Mouse (Mus musculus) retina, embryonic 14.5 days (tissue): ENCODE measurements around the gene Hoxa6.
A peak's percentile ranks its signal among the peaks of the same experiment; 100 is the strongest.

Source experiments
- DNase-seq: peaks from one replicate; pipeline ENCODE4 v3.0.0-alpha.2; 2015; ENCODE audit warnings: low spot score

The Hoxa6 gene

DNA sequence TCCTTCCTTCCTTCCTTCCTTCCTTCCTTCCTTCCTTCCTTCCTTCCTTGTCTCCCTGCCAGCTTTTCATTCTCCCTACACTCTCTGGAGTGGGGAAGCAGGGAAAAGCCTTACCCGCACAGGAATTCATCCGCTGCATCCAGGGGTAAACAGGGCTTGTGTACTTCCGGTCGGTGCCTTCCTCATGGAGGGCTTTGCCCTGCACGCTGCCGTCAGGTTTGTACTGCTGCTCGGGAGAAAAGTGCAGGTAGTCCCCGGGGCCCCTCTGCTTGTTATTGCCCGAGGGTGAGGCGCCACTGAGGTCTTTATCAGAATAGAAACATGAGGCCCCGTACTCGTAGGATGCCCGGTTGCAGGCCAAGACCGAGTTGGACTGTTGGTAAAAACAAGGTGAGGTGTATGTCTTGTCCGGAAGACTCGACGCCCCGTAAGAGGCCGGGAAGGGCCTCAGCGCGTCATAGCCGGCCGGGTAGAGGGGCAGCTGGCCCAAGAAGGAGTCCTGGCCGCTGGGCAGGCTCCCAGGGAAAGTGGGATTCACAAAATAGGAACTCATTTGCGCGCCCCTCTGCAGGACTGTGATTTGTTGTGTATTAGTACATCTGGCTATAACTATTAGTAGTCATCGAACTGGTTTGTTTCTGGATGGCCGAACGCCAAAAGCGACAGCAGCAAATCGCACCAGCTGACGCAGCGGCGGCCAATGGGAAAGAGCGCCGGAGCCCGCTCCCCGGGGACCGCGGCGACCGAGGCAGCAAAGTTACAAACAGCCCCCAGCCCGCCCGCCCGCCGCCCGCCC is at the start of gene Hoxa6:
Gene Hoxa6 (minus strand): TSS at position 651 of the 796 bp plus-strand sequence.
- no peak for DNase-seq

DNA sequence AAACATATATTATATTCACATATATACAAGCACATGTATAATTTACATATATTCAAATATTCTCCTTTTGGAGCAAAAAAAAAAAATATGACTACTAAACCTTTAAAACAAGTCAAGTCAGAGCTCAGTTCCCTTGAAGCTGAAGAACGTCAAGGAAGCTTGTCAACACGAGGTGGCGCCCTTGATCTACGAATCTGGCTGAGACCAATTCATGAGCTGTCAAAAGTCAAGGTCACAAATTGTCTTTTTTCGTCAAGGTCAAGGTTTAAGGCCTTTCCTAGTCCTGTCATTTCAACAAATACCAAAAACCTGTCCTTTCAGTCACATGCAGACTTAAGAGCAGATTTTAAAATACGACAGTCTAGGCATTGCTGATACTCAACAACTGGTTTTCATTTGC is 48.4 kb upstream of the Hoxa6 start:
- DNase-seq, result peak; percentile 92

DNA sequence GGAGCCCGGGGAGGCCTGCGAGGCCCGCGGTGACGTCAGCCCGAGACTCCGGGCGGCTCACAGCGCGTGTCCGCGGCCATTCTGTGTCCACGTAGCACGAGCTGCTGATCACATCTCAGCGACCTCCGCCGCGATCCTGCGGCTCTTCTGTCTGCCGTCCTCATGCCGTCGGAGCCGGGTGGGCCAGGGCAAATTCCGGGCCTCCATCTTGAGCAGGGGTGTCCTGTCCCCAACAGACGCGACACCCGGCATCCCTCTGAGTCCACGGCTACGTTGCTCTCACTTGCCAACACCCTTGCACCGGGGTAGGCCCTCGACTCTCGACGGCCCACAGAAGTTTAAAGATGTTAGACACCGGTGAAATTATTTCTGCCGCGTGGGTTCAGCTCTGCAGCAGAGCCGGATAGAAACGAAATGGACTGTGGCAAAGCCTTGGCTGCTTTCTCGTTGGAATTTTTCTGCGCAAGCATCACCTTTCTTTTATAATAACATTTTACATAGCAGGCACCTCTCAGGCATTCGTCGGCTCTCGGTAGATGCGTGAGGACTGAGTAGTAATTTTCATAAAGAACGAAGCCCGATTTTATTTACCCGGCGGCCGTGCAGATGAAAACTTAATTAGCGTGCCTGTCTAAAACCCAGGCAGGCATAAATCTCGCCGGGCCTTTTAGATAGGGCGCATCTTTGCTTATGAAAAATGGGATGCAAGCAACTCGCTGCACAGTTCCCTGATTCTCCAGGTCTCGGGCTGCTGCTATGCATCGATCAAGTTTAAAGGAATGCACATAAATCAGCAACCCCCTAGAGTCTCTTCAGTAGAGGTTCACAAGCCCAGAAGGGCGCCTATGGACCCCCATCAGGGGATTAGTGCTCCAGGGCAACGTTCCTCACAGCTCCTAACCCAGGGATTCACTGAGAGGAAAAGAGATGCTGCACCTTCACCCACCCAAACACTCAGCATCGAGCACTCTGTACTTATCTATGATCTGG is 45.3 kb upstream of the Hoxa6 start:
- DNase-seq, result peak; percentile 53

DNA sequence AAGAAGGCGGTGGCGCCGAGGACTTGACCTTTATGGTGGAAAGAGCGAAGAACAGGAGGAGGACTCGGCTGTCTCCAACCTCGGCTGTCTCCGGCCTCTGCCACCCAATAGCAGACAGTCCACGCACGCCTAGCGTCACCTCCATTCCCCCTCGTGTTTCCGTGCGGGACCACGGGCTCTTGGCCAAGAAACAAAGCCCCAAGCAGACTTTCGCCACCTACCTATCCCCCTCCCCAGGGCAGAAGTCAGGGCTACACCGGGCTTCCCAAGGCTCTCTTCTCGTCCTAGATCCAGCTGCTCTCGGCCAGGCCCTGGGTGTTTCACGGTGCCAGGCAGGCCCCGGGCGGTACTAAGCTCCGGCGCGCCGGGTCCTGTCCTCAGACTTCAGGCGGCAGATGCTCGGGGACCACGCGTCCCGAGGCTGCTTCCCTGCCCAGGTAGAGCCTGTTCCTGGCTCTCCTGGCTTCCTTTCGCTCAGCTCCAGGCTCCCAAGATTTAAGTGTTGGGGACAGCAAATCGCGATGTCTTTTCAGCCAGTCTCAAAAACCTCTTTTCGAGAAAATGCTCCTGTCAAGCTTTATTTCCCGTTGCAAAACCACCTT is 44.4 kb upstream of the Hoxa6 start:
- DNase-seq, result no peak

DNA sequence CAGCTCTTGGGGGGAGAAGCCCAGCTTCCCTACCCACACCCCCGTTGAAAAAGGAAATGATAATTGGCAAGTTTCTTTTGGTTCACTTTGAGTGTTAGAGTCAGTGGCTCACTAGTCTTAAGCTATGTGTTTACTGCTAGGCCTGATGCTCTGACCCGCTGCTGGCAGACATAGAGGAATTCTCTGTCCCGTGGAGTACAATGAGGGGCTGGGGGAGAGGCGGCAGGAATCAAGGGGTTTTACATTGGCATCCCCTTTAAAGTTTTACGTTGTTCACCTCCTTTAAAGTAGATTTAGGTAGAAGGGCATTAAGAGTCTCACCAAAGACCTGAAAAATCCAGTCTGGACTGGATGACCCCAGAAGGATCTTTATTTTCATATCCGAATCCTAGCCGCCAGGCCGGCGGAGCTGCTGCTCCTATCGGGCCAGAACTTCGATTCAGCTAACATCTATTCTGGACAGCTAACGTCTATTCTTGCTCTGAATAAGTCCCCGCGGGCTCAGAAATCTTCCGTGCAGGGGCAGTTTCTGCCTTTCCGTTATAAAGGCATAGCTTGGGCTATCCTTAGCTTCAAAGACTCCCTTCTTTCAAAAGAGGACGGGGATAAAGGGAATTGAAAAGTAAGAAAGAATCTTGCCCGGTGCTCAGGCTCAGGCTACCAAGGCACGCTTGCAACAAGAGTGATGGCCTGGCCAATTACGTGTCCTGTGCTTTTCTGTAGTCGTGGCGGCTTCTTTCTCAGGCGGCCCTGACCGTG is 43.7 kb upstream of the Hoxa6 start:
- DNase-seq, result no peak

DNA sequence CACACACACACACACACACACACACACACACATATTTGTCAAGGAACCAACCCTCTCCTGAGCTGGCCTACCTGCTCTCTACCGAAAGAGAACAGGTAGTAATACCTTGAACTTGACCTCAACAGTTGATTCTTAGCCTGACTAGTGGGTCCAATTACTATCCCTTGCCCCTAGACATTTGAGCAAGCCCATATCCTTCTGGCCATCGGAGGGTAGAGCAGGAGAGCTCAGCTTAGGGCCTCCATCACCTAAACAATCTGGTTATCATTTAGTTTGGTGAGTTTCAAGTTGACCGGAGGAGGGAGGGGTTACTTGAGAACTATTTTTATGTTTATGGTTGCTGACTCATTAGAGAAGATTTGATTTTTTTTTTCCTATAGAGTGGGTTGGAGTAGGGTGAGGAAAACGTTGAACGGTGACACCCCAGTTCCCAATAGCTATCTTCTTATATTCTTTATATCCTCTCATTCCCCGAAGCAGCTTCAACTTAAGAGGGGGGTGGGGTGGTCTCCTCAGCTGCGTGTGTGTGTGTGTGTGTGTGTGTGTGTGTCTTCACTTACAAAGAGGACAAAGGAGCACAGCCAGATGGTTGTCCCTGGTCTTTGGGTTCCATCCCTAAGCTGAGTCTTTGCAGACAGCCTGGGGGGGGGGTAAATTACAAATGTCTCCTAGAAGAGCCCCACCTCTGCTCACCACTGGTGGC is 42.8 kb upstream of the Hoxa6 start:
- no peak for DNase-seq

DNA sequence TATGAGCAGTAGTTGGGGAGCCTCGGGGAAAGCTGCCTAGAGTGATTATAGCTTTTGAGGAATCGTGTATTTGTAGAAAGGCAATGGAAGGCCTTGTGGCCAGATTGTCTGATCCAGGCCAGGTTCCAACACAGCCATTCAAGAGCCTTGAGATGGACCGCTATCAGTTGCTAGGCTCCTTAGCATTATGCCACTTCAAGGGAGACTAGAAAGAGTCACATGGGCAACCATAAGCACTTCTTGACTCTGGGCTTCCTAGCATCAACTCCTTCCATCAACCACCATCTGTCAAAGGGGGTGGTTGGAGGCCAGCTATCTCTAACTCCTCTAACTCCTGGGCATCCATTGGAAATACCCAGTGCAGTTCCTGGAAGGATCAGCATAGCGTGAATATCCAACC is 41.3 kb upstream of the Hoxa6 start:
- no peak for DNase-seq

DNA sequence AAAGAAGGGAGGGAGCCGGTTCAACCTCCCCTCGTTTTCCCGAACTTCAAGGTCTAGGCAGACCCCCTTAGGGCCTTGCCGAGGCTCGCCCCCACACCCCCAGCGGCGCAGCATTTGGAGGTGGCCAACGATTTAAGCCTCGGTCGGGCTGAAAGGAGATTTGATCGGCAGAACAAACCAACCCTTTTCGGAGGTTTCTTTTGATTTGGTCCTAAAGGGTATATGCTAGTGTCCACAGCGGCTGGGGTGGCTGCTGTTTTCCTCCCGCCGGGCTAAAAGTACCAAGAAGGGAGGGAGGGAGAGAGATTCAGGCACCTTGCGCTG is 40.9 kb upstream of the Hoxa6 start:
- DNase-seq, result no peak

DNA sequence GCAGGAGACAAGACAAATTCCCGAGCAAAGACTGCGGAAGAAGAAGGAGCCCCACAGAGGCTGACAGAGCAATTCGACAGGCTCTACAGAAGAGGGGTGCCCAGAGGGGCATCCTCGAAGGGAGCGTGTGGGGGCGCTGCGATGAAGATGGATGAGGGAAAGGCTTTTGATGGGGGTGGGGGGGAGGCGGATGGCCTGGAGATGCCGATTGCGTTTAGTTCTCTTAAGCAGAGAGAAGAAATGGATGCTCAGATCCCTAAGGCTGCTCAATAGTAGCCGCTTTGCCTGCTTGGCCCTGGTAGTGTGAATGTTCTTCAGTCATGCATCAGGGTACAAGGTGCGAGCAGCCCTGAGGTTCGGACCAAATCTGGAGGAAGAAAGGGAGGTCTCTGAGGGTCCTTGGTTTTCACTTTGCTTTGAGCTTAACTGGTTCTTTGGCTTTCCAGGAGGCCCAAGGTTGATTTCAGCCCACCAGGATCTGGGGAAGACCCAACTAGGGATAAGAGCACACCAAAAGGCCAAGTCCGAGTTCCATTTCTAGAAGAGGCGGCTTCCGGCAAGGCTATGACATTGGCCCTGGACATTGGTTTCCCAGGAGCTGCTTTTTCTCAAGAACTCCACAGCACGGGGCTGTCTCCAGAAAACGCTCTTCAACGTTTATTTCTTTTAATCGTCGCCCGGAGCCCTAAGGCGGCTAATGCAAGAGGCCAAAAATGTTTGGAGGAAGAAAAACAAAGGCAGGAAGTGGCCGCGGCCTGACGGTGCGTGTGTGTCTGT is 40.3 kb upstream of the Hoxa6 start:
- no peak for DNase-seq

DNA sequence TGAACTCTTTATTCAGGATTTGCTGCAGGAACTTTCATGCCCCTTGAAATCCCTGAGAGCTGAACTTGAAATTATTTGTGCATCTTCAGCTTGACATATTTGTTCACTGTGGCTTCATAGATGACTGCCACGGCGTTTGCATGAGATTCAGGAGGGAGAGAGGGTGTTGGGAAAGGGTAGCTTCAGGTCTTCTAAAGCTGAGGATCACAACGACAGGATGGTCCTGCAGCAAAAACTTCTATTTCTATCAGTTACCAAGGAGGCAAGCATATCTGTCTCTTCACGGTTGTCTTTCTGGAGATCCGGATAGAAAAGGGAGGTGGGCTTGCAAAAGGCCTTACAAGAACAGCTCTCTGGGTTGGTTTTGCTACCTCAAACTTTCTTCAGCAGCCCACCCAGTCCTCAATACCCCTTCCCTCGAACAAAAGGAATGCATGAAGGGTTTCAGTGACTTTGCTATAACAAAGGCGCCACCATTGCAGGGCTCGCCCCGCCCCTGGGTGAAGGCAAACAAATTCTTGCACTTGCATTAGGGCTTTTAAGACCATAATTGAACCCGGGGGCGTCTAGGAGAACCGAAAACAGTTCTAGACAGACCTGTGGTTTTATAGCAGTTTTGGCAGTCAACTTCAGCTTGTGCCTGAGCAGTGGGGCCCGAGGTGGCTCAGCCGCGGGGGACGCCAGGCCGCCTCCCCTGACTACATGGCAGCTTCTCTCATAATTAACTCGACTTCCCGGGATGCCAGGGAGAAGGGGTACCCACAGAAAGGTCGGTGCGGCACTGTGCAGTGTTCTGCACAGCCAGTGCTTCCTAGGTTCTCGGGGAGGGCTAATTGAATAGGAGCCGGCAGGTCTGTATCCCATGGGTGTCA is 39.5 kb upstream of the Hoxa6 start:
- DNase-seq, result no peak

DNA sequence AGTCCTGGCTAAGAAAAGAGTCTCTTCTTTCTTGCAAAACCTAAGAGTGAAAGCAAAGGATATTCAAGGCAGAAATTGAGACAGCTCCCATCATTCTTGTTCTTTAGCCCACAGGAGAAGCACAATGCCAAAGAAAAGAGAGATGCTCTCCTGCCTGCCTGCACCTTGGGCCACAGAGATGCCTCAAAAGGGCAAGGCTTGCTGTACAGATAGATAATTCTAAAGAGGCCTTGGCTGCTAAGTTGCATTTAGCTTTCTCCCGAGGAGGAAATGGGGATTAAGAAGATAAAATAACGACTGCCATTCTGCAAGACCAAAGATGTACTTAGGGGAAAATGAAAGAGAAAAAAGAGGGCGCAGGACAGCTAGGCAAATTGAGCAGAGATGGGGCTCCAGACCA is 38.4 kb upstream of the Hoxa6 start:
- DNase-seq, result no peak

DNA sequence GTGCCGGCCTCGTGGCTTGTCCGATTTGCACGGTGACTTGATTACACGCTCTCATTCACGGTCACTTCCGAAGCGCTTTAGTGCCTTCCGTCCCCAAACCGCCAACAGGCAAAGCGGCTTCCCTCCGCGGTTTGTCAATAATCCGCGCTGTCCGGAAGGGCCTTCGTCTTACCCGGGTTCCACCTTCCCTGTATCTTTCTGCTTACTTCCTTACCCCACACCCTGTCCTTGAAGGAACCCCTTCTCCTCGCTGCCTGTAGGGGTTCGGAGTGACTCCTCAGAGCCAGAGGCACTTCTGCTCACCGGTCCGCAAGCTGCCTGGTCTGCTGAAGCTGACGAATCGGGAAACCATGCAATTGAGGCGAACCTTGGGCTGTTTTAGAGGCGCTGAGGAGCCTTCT is 37.9 kb upstream of the Hoxa6 start:
- DNase-seq, result no peak

DNA sequence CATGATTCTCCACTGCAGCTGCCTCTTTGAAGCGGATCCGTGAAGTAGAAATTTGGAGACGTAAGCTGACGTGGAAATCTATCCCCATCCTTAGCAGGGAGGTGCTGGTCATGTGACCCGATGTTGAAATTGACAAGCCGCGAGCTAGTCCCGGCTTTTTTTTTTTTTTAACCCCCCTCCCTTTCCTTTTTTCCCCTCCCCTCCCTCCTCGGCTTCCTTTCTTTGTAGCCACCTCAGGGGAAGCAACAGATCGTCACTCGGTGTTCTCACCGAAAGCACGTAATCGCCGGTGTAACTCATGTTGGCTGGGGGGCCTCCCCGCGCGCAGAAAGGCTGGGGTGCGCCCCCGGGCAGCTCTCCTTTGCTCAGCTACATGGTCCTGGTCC is 37.2 kb upstream of the Hoxa6 start, which contains the start of gene Hoxa11:
Gene Hoxa11 (minus strand): TSS at position 54 of the 386 bp plus-strand sequence.
- DNase-seq, result no peak

DNA sequence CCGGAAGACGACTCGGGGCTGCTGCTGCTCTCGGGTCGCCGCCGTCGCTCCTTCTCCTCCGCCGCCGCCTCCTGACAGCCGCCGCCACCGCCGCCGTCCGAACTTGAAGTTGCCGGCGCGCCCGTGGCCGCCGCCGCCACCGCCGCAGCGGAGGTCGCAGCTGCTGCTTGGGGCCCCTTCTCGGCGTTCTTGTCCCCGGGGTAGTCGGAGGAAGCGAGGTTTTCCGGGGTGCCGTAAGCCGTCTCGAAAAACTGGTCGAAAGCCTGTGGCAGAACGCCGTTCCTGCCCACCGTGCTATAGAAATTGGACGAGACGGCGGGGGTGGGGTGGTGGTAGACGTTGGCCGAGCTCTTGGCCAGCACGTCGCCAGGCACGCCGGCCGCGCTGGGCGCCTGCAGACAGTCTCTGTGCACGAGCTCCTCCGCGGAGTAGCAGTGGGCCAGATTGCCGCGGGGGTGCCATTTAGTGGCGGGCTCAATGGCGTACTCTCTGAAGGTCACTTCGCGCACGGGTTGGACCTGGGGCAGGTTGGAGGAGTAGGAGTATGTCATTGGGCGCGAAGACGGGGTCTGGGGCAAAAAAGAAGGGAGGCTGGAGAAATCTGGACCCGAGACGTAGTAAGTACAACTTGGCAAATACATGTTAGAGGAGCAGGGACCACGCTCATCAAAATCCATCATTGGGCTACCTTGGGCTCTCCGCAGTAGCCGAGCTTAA is 36.7 kb upstream of the Hoxa6 start:
- no peak for DNase-seq

DNA sequence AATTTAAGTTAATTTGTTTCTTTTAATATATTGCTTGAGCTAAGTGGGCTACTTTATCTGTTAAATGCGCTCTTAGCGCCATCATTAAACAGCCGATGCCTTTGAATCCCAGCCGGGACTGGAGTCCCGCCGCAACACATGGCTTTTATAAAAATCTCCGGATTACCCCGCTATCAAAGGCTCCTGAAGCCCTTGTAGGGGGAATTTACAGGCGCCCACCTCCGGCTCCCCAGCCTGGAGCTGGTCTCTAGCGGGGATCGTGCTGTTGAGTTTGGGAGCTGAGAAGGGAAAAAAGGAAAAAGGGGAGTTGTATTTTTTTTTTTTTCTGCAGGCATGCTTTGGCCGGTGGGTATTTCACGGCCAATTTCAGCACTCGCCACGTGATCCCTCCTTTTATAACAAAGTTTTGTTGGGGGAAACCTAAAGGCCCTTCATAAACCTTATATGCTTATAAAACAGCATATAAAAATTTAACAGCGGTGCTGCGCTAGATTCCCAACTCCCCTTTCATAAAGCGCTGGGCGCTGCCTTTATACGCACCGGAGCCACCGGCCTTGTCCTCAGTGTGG is 36.0 kb upstream of the Hoxa6 start:
- no peak for DNase-seq

DNA sequence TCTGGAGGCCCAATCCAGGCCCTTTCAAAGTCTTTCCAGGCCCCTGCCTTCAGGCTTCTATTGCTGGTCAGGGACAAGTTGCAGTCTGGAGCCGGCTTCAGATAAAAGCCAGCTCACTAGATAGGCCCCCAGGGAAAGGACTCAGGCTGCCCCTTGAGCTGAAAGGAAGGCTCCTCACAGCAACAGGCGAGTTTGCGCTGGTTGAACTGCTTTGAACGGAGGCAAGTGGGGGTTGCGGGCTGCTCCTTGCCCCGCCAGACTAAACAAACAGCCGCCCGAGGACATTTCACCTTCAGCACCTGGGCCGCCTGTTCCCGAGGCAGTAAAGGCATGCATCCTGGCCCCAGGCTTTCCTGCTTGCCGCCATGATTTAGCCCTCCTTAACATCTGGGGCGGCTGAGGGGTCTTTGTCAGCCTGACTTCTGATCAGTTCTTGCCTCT is 35.2 kb upstream of the Hoxa6 start:
- DNase-seq, result no peak

DNA sequence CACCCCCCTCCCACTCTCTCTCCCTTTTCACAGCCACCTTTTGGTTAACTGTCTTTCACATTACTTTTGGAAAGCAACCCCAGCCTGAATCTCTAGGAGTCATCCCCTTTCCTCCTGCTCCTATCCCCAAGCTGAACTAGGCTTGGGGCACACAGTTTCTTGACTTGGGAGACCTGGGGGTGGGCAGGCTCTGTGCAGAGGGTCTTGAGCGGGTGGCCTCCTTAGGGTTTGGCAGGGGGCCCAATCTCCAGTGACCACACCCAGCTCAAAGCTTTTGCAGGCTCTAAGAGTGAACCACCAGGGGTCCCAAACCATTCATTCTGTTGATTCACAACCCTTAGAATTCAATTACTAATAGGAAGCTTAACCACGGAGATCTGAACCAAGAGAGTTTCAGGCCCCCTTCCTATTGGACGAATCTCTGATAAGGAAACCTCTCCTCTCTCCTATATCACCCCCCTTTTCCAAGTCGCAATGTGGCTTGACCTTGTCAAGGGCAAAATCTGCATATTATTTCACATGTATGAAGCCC is 34.3 kb upstream of the Hoxa6 start:
- DNase-seq, result no peak

DNA sequence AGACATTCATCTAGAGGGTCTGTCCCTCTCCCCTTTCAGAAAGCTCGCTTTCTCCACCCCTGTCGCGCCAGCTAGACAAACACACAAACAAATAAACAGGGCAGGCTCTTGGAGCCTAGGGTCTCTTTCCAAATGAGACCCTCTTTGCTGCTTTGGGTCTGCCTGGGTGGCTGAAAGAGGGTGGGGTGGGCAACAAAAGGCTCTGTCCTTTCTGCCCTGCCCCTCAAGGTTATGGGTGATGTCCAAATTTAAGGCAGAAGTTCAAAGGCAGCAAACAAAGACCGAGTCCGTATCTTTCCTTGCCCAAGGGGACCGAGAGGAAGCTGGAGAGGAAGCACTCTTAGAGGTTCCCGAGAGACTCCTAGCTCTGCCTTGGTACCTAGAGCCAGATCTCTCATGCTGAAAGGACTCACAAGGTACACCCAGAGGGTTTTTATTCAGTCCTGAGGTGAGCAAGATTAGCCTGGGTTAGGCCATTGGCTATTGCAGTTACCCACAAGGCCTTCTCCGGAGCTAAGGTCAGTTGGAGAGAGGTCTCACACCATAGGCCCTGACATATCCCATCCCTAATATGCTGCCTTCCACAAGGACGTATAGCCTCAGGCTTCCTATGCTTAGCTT is 32.6 kb upstream of the Hoxa6 start:
- no peak for DNase-seq
